Mouse (Mus musculus): Measurements from ENCODE around the gene Dock8.

Gene Dock8

GRCm38 (mm10) chr19:25060375-25060774 lies 61.0 kb downstream of the Dock8 start:
- DNase-seq (ENCODE audit: low read depth, low spot score) = no peak

GRCm38 (mm10) chr19:25062188-25062856 lies 63.0 kb downstream of the Dock8 start:
- no peak for DNase-seq (ENCODE audit: low read depth, low spot score)

- no peak for DNase-seq (ENCODE audit: low read depth, low spot score)
Observed at GRCm38 (mm10) chr19:25062857-25063240, 63.5 kb downstream of the Dock8 start.

- peak; percentile 31 for DNase-seq (ENCODE audit: low read depth, low spot score)
Observed at GRCm38 (mm10) chr19:25066229-25066628, 66.9 kb downstream of the Dock8 start.

GRCm38 (mm10) chr19:25068518-25068917 lies 69.2 kb downstream of the Dock8 start:
- DNase-seq (ENCODE audit: low read depth, low spot score) = no peak

GRCm38 (mm10) chr19:25072521-25072920 lies 73.2 kb downstream of the Dock8 start:
- no peak for DNase-seq (ENCODE audit: low read depth, low spot score)

GRCm38 (mm10) chr19:25074741-25075140 lies 75.4 kb downstream of the Dock8 start:
- DNase-seq (ENCODE audit: low read depth, low spot score) = no peak

- DNase-seq (ENCODE audit: low read depth, low spot score) = no peak
Observed at GRCm38 (mm10) chr19:25077636-25078035, 78.3 kb downstream of the Dock8 start.

- DNase-seq (ENCODE audit: low read depth, low spot score) = no peak
Observed at GRCm38 (mm10) chr19:25078130-25078529, 78.8 kb downstream of the Dock8 start.

- no peak for DNase-seq (ENCODE audit: low read depth, low spot score)
Observed at GRCm38 (mm10) chr19:25080166-25080565, 80.8 kb downstream of the Dock8 start.

GRCm38 (mm10) chr19:25082839-25083238 lies 83.5 kb downstream of the Dock8 start:
- no peak for DNase-seq (ENCODE audit: low read depth, low spot score)

- DNase-seq (ENCODE audit: low read depth, low spot score) = no peak
Observed at GRCm38 (mm10) chr19:25087181-25087580, 87.8 kb downstream of the Dock8 start.

GRCm38 (mm10) chr19:25089746-25090145 lies 90.4 kb downstream of the Dock8 start:
- DNase-seq (ENCODE audit: low read depth, low spot score) = no peak

GRCm38 (mm10) chr19:25095135-25095534 lies 95.8 kb downstream of the Dock8 start:
- DNase-seq (ENCODE audit: low read depth, low spot score) = no peak

- no peak for DNase-seq (ENCODE audit: low read depth, low spot score)
Observed at GRCm38 (mm10) chr19:25096316-25096715, 97.0 kb downstream of the Dock8 start.

- DNase-seq (ENCODE audit: low read depth, low spot score) = no peak
Observed at GRCm38 (mm10) chr19:25096986-25097385, 97.7 kb downstream of the Dock8 start.

GRCm38 (mm10) chr19:25097506-25097905 lies 98.2 kb downstream of the Dock8 start:
- no peak for DNase-seq (ENCODE audit: low read depth, low spot score)

- no peak for DNase-seq (ENCODE audit: low read depth, low spot score)
Observed at GRCm38 (mm10) chr19:25097951-25098350, 98.6 kb downstream of the Dock8 start.

- peak; percentile 64 for DNase-seq (ENCODE audit: low read depth, low spot score)
Observed at GRCm38 (mm10) chr19:25098941-25099340, 99.6 kb downstream of the Dock8 start.

GRCm38 (mm10) chr19:25105682-25106081 lies 106.3 kb downstream of the Dock8 start:
- DNase-seq (ENCODE audit: low read depth, low spot score) = no peak

GRCm38 (mm10) chr19:25106315-25106714 lies 107.0 kb downstream of the Dock8 start:
- DNase-seq (ENCODE audit: low read depth, low spot score) = no peak

GRCm38 (mm10) chr19:25107417-25107816 lies 108.1 kb downstream of the Dock8 start:
- DNase-seq (ENCODE audit: low read depth, low spot score) = peak; percentile 25

GRCm38 (mm10) chr19:25111591-25112233 lies 112.4 kb downstream of the Dock8 start:
- no peak for DNase-seq (ENCODE audit: low read depth, low spot score)

Measured in R1 (cell line).